Mouse (Mus musculus) monocyte, adult 2 months (primary cell): ENCODE results near the gene Adarb2.

Source experiments
- DNase-seq, 2 experiments: peaks; one replicate each; pipeline ENCODE4 v3.0.0; 2022; ENCODE audit warnings: low spot score in 2 of 2, low read depth in 1 of 2

Gene Adarb2

DNA sequence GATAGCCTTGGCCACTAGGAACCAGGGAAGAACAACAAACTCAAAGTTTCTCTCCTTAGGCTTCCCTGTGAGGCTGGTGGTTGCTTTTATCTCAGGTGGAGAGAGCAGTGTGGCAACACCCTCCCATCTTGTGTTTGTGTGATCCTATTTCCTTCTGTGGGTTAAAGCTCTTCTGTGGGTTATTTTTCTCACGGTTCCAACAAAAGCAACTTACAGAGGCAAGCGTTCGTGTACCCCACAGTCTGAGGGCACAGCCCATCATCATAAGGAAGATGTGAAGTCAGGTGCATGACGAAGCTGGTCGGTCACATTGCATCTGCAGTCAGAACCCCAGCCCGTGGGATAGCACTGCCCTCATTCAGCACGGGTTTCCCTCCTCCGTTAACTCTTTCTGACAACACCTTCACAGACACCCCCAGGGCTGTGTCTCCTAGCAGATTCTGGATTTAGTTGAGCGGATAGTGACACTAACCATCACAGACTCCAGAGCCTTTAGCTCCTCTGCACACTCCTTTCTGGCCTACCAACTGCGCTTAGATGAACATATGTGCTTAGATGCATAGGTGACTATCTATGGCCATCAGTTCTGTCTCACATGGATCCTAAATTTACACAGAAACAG is 581.1 kb downstream of the Adarb2 start:
- DNase-seq: no peak

DNA sequence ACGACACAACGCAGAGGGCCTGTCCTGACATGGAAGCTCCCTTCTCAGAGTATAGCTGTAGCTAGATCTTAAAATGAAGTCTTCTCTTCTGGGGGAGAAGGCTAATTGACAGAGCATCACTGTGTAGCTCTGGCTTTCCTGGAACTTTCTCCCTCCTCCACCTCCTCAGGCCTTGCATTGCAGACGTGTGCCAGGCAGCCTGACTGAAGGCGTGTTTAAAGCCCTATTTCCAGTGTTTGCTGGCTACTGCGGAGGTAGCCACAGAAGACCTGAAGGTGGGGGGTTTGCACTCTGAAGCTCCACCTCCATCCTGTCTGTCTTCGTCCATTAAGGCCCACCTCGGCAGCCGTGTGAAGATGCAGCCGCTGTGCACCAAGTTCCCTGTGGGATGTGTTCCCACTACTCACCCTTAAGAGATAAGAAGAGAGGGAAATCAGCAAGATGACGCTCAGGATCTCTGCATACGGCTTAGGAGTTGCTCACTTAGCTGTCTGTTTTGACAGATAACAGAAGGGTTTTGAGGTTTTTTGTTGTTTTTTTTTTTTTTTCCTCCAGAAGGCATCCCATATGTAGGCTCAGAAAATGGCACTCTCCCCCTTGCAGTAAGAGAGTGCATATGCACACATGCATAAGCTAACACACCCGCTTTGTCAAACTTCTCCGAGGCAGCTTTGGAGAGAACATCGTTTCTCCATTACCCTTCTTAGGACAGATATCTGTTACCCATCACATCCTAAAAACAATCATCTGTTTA is 581.8 kb downstream of the Adarb2 start:
- no peak for DNase-seq

DNA sequence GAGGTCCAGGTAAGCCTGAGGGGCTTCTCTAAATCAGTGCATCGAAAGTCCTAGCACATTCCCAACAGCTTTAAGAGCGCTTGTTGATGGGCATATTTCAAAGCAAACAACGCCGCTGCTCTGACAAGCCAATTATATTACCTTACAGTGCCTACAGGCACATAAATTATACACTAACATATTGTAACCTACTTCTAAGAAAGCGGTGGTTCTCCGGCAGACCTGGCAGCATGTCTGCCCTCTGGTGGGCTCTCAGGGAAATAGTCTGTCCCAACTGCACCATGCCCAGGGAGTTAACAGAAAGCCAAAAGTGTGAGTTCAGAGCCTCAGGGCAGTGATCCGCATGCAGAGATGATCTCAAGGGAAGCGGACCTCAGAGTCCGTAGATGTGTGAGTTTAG is 582.5 kb downstream of the Adarb2 start:
- DNase-seq: no peak

DNA sequence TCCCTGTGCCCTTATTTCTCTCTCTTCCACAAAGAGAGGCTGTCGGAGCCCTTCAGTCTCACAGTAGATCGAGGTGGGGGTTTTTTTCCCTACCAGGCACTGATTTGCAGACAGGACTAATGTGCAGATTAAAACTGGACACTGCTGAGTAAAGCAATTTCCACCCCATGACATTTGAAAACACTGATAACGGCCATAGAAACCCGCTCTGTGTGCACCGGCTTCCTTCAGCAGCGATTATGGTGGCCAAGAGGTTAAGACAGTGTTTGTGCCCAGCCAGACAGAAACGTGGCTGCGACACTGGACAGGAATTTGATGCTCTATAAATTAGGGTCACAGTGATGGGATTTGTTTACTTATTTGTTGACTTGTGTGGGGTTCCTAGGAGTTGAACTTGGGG is 590.6 kb downstream of the Adarb2 start:
- DNase-seq: no peak

DNA sequence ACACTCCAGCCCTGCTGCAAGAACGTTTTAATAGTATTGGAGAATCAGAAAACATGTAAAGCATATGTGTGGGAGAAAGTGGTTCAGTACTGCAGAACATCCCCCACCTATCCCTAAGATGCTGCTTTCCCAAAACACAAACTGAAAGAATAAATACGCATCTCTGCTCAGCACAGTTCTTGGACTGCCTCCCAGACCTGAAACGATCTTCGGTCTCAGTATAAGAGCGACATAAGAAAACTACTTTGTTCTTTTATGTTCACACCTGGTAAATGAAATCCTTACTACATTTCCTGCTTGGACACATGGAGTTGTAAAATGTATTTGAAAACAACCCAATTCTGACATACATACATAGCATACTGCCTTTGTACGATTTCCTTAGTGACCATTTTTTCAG is 597.9 kb downstream of the Adarb2 start:
- no peak for DNase-seq

DNA sequence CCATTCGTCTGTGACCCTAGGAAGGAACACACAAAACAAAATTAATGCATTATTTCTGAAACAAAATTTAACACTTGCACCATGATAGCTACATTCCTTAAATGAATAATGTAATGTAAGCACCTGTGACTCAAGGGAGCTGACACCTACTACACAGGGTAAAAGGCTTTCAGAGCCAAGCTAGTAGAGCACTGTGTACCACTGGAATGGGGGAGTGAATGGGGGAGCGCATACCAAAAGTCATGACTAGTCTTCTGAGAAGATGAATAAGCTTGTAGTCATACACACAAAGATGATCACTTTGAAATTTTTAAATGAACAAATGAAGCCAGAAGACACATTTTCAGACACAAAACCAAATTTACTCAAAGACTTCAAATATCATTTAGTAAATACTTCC is 603.3 kb downstream of the Adarb2 start:
- DNase-seq: no peak
